Mouse (Mus musculus): ENCODE data around the gene Ywhae. TPM values are rescaled to one million over a fixed set of nuclear protein-coding genes. Genes with fewer than 3 reads are reported as not detected.
"Not testable (repeated sequence)": the region's sequence is repeated elsewhere in the genome, so short reads cannot be mapped to it uniquely, and the experiment has no call there.

Gene Ywhae
- total and polyA plus RNA-seq, 2 experiments from 2014 or later = 181 to 1,457 TPM

GRCm38 (mm10) chr11:75715556-75715955 lies 17.1 kb upstream of the Ywhae start:
- DNase-seq (ENCODE audit: low spot score) = peak; percentile 16
- H3K4me2 ChIP-seq (ENCODE audit: low read depth, low read length) = peak overlapping the region; percentile 28; the same call in 1 of the 2 replicates
- H3K4me3 ChIP-seq (ENCODE audit: low read length) = no peak overlapping the region
- H3K27me3 ChIP-seq (ENCODE audit: insufficient read depth, low read length) = no peaks in the 10 kb centered on the region
- H3K9me3 ChIP-seq (ENCODE audit: low read length) = no peaks in the 10 kb centered on the region
- no peak overlapping the region for H3K27ac ChIP-seq
- H3K9ac ChIP-seq (replicated peaks; ENCODE audit: low read length) = no peak overlapping the region
- 20% methylated on average over 12 of the region's 12 CpGs for WGBS
- ATAC-seq = no peak
- no peaks in the 10 kb centered on the region for H3K4me1 ChIP-seq (ENCODE audit: insufficient read depth, low read length)
- no peaks in the 10 kb centered on the region for H3K36me3 ChIP-seq (ENCODE audit: insufficient read depth, low read length)
- no peak for TF ChIP-seq CTCF (IDR thresholded peaks at IDR 0.05; ENCODE audit: low read depth)

GRCm38 (mm10) chr11:75716661-75717325 lies 15.9 kb upstream of the Ywhae start:
- Histone ChIP-seq H3K36me3 (ENCODE audit: insufficient read depth, low read length) (no peaks in the 10 kb centered on the region), H3K9ac (replicated peaks; ENCODE audit: low read length) (no peak overlapping the region), H3K9me3 (ENCODE audit: low read length) (no peaks in the 10 kb centered on the region), H3K4me1 (ENCODE audit: insufficient read depth, low read length) (no peaks in the 10 kb centered on the region), H3K27me3 (ENCODE audit: insufficient read depth, low read length) (no peaks in the 10 kb centered on the region), H3K4me2 (ENCODE audit: low read depth, low read length) (no peak overlapping the region), H3K4me3 (ENCODE audit: low read length) (no peak overlapping the region), H3K27ac (no peak overlapping the region)
- WGBS = 75% methylated on average over 7 of the region's 8 CpGs
- TF ChIP-seq CTCF (IDR thresholded peaks at IDR 0.05; ENCODE audit: low read depth) = no peak
- ATAC-seq (no peak), DNase-seq (ENCODE audit: low spot score) (no peak)

- Histone ChIP-seq H3K9me3 (ENCODE audit: low read length) (no peaks in the 10 kb centered on the region), H3K4me1 (ENCODE audit: insufficient read depth, low read length) (no peaks in the 10 kb centered on the region), H3K4me2 (ENCODE audit: low read depth, low read length) (no peak overlapping the region), H3K27ac (no peak overlapping the region), H3K27me3 (ENCODE audit: insufficient read depth, low read length) (no peaks in the 10 kb centered on the region), H3K9ac (replicated peaks; ENCODE audit: low read length) (no peak overlapping the region), H3K36me3 (ENCODE audit: insufficient read depth, low read length) (no peaks in the 10 kb centered on the region), H3K4me3 (ENCODE audit: low read length) (no peak overlapping the region)
- DNase-seq (ENCODE audit: low spot score) (no peak), ATAC-seq (no peak)
- TF ChIP-seq CTCF (IDR thresholded peaks at IDR 0.05; ENCODE audit: low read depth) = no peak
- WGBS = 66% methylated on average over 4 of the region's 4 CpGs
Observed at GRCm38 (mm10) chr11:75722339-75722738, 10.3 kb upstream of the Ywhae start.

- 0 out of 2 replicates have a peak, but pooled peaks cover 6% of the 10 kb centered on the region for H3K4me1 ChIP-seq (ENCODE audit: insufficient read depth, low read length)
- DNase-seq (ENCODE audit: low spot score) (no peak), ATAC-seq (no peak)
- no peaks in the 10 kb centered on the region for H3K9me3 ChIP-seq (ENCODE audit: low read length)
- TF ChIP-seq CTCF (IDR thresholded peaks at IDR 0.05; ENCODE audit: low read depth) = no peak
- H3K27me3 ChIP-seq (ENCODE audit: insufficient read depth, low read length) = no peaks in the 10 kb centered on the region
- no peak overlapping the region for H3K9ac ChIP-seq (replicated peaks; ENCODE audit: low read length)
- no peak overlapping the region for H3K4me3 ChIP-seq (ENCODE audit: low read length)
- H3K4me2 ChIP-seq (ENCODE audit: low read depth, low read length) = no peak overlapping the region
- 72% methylated on average over 2 of the region's 2 CpGs for WGBS
- H3K27ac ChIP-seq = no peak overlapping the region
- H3K36me3 ChIP-seq (ENCODE audit: insufficient read depth, low read length) = no peaks in the 10 kb centered on the region
Observed at GRCm38 (mm10) chr11:75727168-75727567, 5.5 kb upstream of the Ywhae start.

- H3K9me3 ChIP-seq (ENCODE audit: low read length); H3K9ac ChIP-seq (replicated peaks; ENCODE audit: low read length); H3K27ac ChIP-seq; H3K4me2 ChIP-seq (ENCODE audit: low read depth, low read length); H3K4me1 ChIP-seq (ENCODE audit: insufficient read depth, low read length); DNase-seq (ENCODE audit: low spot score); ATAC-seq; H3K27me3 ChIP-seq (ENCODE audit: insufficient read depth, low read length); H3K36me3 ChIP-seq (ENCODE audit: insufficient read depth, low read length); H3K4me3 ChIP-seq (ENCODE audit: low read length): not testable (repeated sequence)
- WGBS = 94% methylated on average over 6 of the region's 6 CpGs
Observed at GRCm38 (mm10) chr11:75727659-75728058, 5.0 kb upstream of the Ywhae start.

- Histone ChIP-seq H3K4me2 (ENCODE audit: low read depth, low read length) (peak overlapping the region; percentile 91), H3K4me3 (ENCODE audit: low read length) (peak overlapping the region; percentile 98), H3K9me3 (ENCODE audit: low read length) (no peaks in the 10 kb centered on the region), H3K36me3 (ENCODE audit: insufficient read depth, low read length) (no peaks in the 10 kb centered on the region), H3K9ac (replicated peaks; ENCODE audit: low read length) (peak overlapping the region; percentile 100), H3K4me1 (ENCODE audit: insufficient read depth, low read length) (peaks cover 28% of the 10 kb centered on the region), H3K27me3 (ENCODE audit: insufficient read depth, low read length) (no peaks in the 10 kb centered on the region), H3K27ac (peak overlapping the region; percentile 100)
- ATAC-seq (peak; percentile 69), DNase-seq (ENCODE audit: low spot score) (peak; percentile 76)
- 2% methylated on average over 50 of the region's 52 CpGs for WGBS
- no peak for TF ChIP-seq CTCF (IDR thresholded peaks at IDR 0.05; ENCODE audit: low read depth)
Observed at GRCm38 (mm10) chr11:75733227-75733940, 715 bp downstream of the Ywhae start.

Data from hindbrain, postnatal 0 days (tissue).